Mouse (Mus musculus) heart, embryonic 16.5 days (tissue): Measurements from ENCODE around the gene Polr2a. TPM values are rescaled to one million over a fixed set of nuclear protein-coding genes. Genes with fewer than 3 reads are reported as not detected.

Source experiments
- ATAC-seq: fragments of 200-750 bp; cut with Nextera tagmentation; replicated peaks from 2 replicates; pipeline ENCODE4 v1.8.0; 2017; ENCODE audit warnings: moderate number of reproducible peaks; ENCODE audit not compliant: insufficient read depth, low FRiP score; ENCODE audit errors: extremely low read depth
- H3K27ac ChIP-seq: fragments of 300-500 bp; sonication (generic); 2 replicates; pipeline ENCODE4 v1.5.1; 2014; ENCODE audit warnings: mild to moderate bottlenecking, low read length, control low read depth, moderate library complexity
- H3K27me3 ChIP-seq: fragments of 300-500 bp; sonication (generic); 2 replicates; pipeline ENCODE4 v1.6.1; 2014; ENCODE audit warnings: low read length, mixed read lengths; ENCODE audit not compliant: control insufficient read depth, insufficient read depth
- H3K36me3 ChIP-seq: fragments of 300-500 bp; sonication (generic); 2 replicates; pipeline ENCODE4 v1.6.1; 2014; ENCODE audit not compliant: control insufficient read depth, insufficient read depth
- H3K4me1 ChIP-seq: fragments of 300-500 bp; sonication (generic); 2 replicates; pipeline ENCODE4 v1.6.1; 2014; ENCODE audit warnings: low read length, mixed read lengths; ENCODE audit not compliant: control insufficient read depth, insufficient read depth
- H3K4me2 ChIP-seq: fragments of 300-500 bp; sonication (generic); 2 replicates; pipeline ENCODE4 v1.6.1; 2014; ENCODE audit warnings: low read depth, mild to moderate bottlenecking, control low read depth, low read length
- H3K4me3 ChIP-seq: fragments of 300-500 bp; sonication (generic); 2 replicates; pipeline ENCODE4 v1.5.1; 2014; ENCODE audit warnings: mild to moderate bottlenecking, control low read depth, low read length
- H3K9ac ChIP-seq: fragments of 300-500 bp; sonication (generic); 2 replicates; pipeline ENCODE4 v1.6.1; 2014; ENCODE audit warnings: low read length, control low read depth
- H3K9me3 ChIP-seq: fragments of 300-500 bp; sonication (generic); replicated peaks from 2 replicates; pipeline ENCODE4 v1.6.1; 2016; ENCODE audit warnings: low read length; ENCODE audit not compliant: control insufficient read depth
- WGBS: fragments of 180-500 bp; shearing (Covaris S2); extraction: QIAGEN DNeasy Blood & Tissue Kit; methylation state at CpG from one replicate; pipeline ENCODE4 v1.1.7; 2014; 5-methylcytosine and 5-hydroxymethylcytosine counted together
- polyA plus RNA-seq: library from polyadenylated mRNA; unstranded; fragments of >200 nt; fragmentation: Nextera tagmentation; extraction: Ambion mirVana; gene quantifications from 2 replicates; pipeline ENCODE4 v1.2.1, GENCODE M21; 2015

Gene Polr2a
- 13.8 and 16.9 TPM in 2 replicates for polyA plus RNA-seq

DNA sequence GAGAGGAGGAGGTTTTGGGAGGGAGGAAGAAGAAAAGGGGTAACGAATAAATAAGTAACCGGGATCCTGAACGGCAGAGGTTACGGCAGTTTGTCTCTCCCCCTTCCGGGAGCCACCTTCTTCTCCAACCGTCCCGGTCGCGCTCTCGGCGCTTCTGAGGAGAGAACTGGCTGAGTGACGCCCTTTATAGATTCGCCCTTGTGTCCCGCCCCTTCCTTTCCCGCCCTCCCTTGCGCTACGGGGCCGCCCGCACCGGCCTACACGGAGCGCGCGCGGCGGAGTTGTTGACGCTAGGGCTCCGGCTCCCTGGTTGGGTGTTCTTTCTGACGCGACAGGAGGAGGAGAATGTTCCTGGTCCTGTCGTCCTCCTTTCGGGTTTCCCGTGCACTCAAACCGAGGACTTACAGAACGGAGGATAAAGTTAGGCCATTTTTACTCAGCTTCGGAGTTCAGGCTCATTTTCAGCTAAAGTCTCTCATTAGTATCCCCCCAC is at the start of gene Polr2a:
Gene Polr2a, minus strand, starts transcription at position 160 of the 493 bp plus-strand sequence.
- Histone ChIP-seq H3K4me1 (peaks cover 38% of the 10 kb centered on the region), H3K36me3 (no peaks in the 10 kb centered on the region), H3K9ac (peak within 1 kb of the TSS; percentile 83), H3K4me2 (peak within 1 kb of the TSS; percentile 88), H3K9me3 (no peaks in the 10 kb centered on the region), H3K27ac (peak within 1 kb of the TSS; percentile 99), H3K4me3 (peak within 1 kb of the TSS; percentile 78), H3K27me3 (no peaks in the 10 kb centered on the region)
- ATAC-seq = peak; percentile 96
- under 1% methylated on average over 35 of the region's 36 CpGs for WGBS

GRCm38 (mm10) chr11:69807641-69808040 is 49.2 kb upstream of the Polr2a start:
- H3K4me2 ChIP-seq = no peak overlapping the region

DNA sequence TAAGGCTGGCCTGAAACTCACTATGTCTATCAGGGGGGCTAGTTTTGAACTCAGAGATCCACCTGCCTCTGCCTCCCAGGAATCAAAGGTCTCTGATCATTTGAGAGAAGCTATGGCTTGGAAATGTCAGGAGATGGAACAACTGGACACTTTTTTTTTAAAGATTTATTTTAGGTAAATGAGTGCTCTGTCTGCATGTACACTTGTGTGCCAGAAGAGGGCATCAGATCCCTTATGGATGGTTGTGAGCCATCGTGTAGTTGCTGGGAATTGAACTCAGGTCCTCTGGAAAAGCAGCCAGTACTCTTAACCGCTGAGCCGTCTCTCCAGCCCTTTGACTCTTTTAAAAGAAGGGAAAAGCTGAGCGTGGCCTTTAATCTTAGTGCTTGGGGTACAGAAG is 47.9 kb upstream of the Polr2a start:
- Histone ChIP-seq H3K4me3 (no peak overlapping the region), H3K36me3 (no peaks in the 10 kb centered on the region), H3K4me1 (peaks cover 30% of the 10 kb centered on the region), H3K27me3 (peaks cover 12% of the 10 kb centered on the region), H3K27ac (no peak overlapping the region), H3K9me3 (peaks cover 5% of the 10 kb centered on the region; the same call in 1 of the 2 replicates), H3K4me2 (no peak overlapping the region), H3K9ac (no peak overlapping the region)
- no peak for ATAC-seq
- WGBS = 86% methylated on average over 4 of the region's 4 CpGs

More at GRCm38 (mm10) chr11:69807641-69808040, 49.2 kb upstream of the Polr2a start:
- no peak overlapping the region for H3K9ac ChIP-seq
- H3K4me3 ChIP-seq = no peak overlapping the region
- 76% methylated on average over 2 of the region's 2 CpGs for WGBS
- no peak for ATAC-seq
- peaks cover 12% of the 10 kb centered on the region for H3K27me3 ChIP-seq
- H3K27ac ChIP-seq = no peak overlapping the region
- peaks cover 5% of the 10 kb centered on the region; the same call in 1 of the 2 replicates for H3K9me3 ChIP-seq
- H3K36me3 ChIP-seq = no peaks in the 10 kb centered on the region
- H3K4me1 ChIP-seq = peaks cover 17% of the 10 kb centered on the region

DNA sequence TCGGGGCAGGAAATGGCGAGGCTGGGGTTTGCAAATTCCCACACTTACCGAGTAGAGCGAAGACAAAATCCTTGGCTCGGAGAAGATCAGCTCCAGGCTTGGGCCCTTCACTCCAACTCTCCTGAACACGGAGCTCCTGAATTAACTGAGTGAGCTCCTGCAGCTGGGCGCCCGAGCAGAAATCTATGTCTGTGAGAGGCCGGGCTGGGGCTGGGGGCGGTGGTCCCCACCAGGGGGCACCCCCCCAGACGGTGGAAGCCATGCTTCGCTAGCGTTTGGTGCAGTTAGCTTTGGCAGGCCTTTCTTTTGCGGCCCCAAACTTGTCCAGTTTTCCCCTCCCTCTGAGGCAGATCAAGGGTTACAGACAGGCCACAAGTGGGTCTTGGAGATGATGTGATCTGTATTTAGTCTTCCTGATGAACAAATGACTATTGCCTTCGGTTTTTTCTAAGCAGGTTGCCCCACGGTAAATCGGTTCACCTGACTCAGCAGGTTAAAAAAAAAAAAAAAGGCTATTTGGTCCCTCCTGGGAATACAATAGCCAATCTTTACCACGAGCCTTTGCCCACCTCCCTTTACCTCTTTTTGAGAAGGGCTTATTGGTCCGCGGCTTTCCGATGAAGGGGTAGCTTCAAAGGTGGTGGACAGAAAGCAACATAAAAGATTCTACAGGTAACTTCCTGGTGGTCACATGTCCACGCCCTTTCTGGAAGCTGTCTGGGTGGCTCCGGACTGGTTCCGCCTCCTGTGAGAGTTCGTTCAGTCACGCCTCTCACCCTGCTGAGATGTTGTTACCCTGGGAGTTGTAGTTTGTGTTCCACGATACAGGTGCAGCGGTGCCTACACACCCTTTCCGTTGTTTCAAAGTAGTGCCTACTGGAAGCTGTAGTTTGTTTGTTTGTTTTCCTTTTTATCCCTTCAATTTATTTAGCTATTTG is 46.8 kb upstream of the Polr2a start, which contains the start of gene Tmem102:
Gene Tmem102, minus strand, starts transcription at position 653 of the 938 bp plus-strand sequence.
- no peak for ATAC-seq
- H3K4me2 ChIP-seq = peak within 1 kb of the TSS; percentile 99
- WGBS = 14% methylated on average over 29 of the region's 29 CpGs
- peaks cover 13% of the 10 kb centered on the region for H3K27me3 ChIP-seq
- peak within 1 kb of the TSS; percentile 18; the same call in 1 of the 2 replicates for H3K9ac ChIP-seq
- H3K9me3 ChIP-seq = peaks cover 5% of the 10 kb centered on the region; the same call in 1 of the 2 replicates
- peak within 1 kb of the TSS; percentile 74 for H3K4me3 ChIP-seq
- no peaks in the 10 kb centered on the region for H3K36me3 ChIP-seq
- peaks cover 38% of the 10 kb centered on the region for H3K4me1 ChIP-seq
- H3K27ac ChIP-seq = no peak within 1 kb of the TSS

DNA sequence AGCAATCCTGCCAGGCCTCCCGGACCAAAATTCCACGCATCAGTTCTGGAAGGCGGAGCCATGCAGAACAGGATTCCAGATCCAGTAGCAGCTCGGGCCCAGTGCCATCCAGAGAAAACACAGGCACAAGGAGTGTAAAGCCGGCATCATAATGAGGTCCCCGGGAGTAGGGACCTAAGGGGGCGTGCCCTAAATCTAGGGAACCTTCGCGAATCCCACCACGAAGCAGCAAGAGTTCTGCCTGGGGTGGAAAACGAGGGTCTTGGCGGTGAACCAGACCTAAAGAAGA is 46.2 kb upstream of the Polr2a start:
- ATAC-seq = no peak
- H3K4me2 ChIP-seq = peak overlapping the region; percentile 99
- no peak overlapping the region; the same call in 1 of the 2 replicates for H3K9ac ChIP-seq
- no peaks in the 10 kb centered on the region for H3K36me3 ChIP-seq
- peaks cover 14% of the 10 kb centered on the region for H3K27me3 ChIP-seq
- peak overlapping the region; percentile 74 for H3K4me3 ChIP-seq
- peaks cover 5% of the 10 kb centered on the region; the same call in 1 of the 2 replicates for H3K9me3 ChIP-seq
- peaks cover 44% of the 10 kb centered on the region for H3K4me1 ChIP-seq
- H3K27ac ChIP-seq = no peak overlapping the region
- WGBS = 12% methylated on average over 12 of the region's 12 CpGs

DNA sequence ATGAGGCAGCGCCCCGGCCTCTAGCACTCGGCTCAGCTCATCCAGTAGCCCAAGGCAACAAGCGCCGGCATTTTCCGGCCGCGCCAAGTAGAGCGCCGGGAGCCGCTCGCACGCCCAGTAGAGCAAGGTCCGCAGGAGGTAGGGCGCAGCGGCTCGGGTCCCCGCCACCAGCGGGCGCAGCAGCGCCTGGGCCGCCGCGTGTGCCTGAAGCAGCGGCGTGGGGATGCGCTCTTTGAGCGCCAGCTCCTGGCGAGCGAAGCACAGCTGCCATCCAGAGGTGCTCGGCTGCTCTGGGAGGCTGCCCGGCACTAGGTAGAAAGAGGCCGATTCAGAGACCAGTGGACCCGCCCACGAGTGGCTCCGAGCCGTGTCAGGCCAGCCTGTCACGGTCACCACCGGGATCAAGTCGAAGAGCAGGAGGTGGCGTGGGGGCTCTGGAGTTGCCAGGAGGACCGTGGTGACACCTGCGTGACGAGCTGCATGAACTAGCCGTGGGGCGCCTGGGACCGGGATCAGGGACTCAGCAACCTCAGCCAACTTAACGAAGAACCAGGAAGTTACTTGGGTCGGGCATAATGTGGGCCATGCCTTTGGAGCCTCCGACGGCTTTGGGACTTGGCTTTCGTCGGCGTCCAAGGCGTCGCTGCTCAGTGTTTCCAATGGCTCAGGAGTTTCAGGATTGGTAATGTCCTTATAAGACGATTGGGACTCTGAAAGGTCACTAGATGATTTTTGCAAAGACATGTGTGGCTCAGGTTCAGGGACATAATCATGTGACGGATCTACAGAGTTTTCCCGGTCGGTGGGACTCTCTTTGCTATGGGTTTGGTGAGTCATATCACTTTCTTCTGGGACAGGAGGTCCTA is 45.6 kb upstream of the Polr2a start:
- peak overlapping the region; percentile 80 for H3K9ac ChIP-seq
- 0 out of 2 replicates have a peak overlapping the region, but pooled peaks have one; percentile 37 for H3K27ac ChIP-seq
- peaks cover 14% of the 10 kb centered on the region for H3K27me3 ChIP-seq
- WGBS = 2% methylated on average over 60 of the region's 60 CpGs
- no peaks in the 10 kb centered on the region for H3K36me3 ChIP-seq
- peaks cover 50% of the 10 kb centered on the region for H3K4me1 ChIP-seq
- peak overlapping the region; percentile 74 for H3K4me3 ChIP-seq
- peak; percentile 71 for ATAC-seq
- peak overlapping the region; percentile 99 for H3K4me2 ChIP-seq
- H3K9me3 ChIP-seq = peaks cover 5% of the 10 kb centered on the region; the same call in 1 of the 2 replicates

DNA sequence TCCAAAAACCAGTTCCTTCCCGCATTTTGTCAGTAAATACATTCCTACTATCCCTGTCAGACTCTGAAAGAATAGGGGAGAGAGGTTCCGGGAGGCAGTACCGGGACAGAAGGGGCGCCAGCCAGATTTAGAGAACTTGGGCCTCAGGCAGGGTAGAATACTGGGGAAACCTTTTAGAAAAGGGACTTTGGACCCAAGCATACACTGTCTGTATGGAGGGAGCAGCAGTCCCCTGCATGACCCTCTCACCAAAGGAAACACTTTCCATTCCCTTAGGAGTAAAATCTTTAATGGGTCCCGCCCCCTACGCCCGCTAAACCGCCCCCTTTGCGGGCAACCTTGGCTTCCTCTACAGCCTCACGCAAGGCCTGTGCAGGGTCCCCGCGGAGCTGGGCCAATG is 44.9 kb upstream of the Polr2a start:
- peaks cover 14% of the 10 kb centered on the region for H3K27me3 ChIP-seq
- H3K9ac ChIP-seq = peak overlapping the region; percentile 80
- H3K4me2 ChIP-seq = peak overlapping the region; percentile 99
- WGBS = 2% methylated on average over 12 of the region's 12 CpGs
- H3K4me1 ChIP-seq = peaks cover 50% of the 10 kb centered on the region
- ATAC-seq = peak; percentile 7; the same call in 1 of the 2 replicates
- peaks cover 5% of the 10 kb centered on the region; the same call in 1 of the 2 replicates for H3K9me3 ChIP-seq
- H3K4me3 ChIP-seq = peak overlapping the region; percentile 74
- no peaks in the 10 kb centered on the region for H3K36me3 ChIP-seq
- H3K27ac ChIP-seq = 0 out of 2 replicates have a peak overlapping the region, but pooled peaks have one; percentile 37

DNA sequence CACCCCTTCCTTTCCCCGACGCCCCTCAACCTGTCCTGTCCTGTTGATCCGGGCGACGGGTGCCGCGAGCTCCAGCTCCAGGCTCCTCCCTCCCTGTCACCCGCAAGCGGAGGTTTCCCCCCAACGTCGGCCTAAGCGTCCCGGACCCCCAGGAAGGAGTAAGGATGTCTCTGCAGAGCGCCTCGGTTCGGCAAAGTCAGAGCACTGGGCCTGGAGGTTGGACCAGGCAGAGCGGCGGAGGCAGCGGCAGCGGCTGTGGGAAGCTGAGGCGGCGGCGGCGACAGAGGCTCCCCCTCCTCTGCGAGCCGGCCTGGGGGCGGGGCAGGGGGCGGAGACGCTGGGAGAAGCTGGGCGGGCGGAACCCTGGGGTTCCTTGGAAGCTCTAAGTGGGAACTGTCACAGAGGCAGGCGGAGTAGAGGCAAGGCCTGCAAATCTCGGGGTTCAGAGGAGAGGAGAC is 44.2 kb upstream of the Polr2a start:
- peaks cover 14% of the 10 kb centered on the region for H3K27me3 ChIP-seq
- peaks cover 5% of the 10 kb centered on the region; the same call in 1 of the 2 replicates for H3K9me3 ChIP-seq
- peak overlapping the region; percentile 74 for H3K4me3 ChIP-seq
- peak overlapping the region; percentile 52; the same call in 1 of the 2 replicates for H3K27ac ChIP-seq
- no peak; the same call in 1 of the 2 replicates for ATAC-seq
- H3K9ac ChIP-seq = peak overlapping the region; percentile 80
- H3K4me1 ChIP-seq = peaks cover 50% of the 10 kb centered on the region
- under 1% methylated on average over 33 of the region's 33 CpGs for WGBS
- H3K36me3 ChIP-seq = no peaks in the 10 kb centered on the region
- H3K4me2 ChIP-seq = peak overlapping the region; percentile 99
